Mouse (Mus musculus) right cerebral cortex, adult 18-20 months (tissue): ENCODE results near the gene Pum3.

Experiments used
- DNase-seq: peaks from one replicate; pipeline ENCODE4 v3.0.0; 2022; ENCODE audit warnings: mixed read lengths

Pum3 gene

DNA sequence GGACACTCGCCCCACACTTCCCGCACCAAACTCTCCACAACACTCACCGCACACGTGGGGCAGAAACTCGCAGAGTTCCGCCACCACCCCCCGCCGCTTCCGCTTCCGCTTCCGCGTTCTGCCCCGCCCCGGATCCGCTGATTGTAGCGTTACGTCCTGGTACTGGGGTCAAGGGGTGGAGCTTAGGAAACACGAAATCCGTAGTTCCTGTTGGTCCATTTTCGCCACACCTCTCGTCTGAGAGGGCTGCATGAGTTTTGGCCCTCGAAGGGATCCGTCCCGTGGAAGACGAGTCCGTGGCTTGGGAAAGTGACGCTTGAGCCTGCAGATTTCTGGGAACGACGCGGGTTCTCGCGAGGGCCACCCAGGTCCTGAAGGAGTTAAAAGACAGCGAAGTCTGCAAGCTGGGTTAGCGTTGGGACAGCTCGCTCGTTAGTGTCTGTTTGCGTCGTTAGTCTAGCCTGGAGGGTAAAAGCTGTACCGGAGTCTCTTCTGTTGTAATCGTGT lies at the start of gene Pum3:
Gene Pum3, minus strand, starts transcription at position 81 of the 507 bp plus-strand sequence.
- DNase-seq, result peak; percentile 99

DNA sequence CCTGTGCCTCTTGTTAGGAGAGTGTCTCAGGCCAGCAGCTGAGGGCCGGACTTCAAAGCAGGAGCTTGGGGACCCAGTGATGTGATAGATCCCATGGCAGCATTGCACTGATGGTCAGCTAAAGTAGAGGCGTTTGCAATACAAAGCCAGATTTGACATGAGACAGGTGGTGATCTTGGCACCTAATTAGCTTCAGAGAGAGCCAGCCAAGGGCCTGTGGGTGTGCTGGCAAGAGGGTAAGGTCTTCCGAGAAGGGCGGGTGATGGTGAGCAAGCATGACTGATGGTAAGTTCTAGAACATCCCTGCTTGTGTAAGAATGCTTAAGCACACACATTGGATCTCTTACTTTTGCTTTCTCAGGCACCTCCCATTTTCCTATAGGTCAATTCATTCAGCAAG lies 37.1 kb upstream of the Pum3 start:
- no peak for DNase-seq

- peak; percentile 12 for DNase-seq
These were observed 33.0 kb upstream of the Pum3 start for GRCm38 (mm10) chr19:27462656-27463055.

- DNase-seq, result peak; percentile 48
These were observed 20.8 kb upstream of the Pum3 start for GRCm38 (mm10) chr19:27450458-27450857.

GRCm38 (mm10) chr19:27447515-27447914 lies 17.9 kb upstream of the Pum3 start:
- DNase-seq, result no peak

DNA sequence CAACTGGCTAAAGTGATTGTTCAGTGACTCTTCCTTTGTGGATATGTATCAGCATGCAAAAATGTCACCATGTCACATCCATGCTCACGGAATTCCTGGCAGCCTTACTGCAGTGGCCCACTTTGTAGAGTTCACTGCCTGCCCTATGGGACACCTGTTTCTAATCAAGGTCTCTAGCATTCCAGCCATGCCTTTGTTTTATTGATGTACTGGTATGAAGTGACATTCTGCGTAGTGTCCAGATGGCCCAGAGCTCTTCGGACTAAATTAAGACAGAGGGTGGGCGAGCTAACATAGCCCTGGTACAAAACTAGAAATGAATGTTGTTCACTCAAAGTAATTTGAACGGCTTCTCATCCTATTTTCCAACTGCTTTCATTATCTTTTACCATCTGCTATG lies 11.5 kb upstream of the Pum3 start:
- DNase-seq, result no peak

- DNase-seq, result no peak
These were observed 8.5 kb upstream of the Pum3 start for GRCm38 (mm10) chr19:27437982-27438652.

DNA sequence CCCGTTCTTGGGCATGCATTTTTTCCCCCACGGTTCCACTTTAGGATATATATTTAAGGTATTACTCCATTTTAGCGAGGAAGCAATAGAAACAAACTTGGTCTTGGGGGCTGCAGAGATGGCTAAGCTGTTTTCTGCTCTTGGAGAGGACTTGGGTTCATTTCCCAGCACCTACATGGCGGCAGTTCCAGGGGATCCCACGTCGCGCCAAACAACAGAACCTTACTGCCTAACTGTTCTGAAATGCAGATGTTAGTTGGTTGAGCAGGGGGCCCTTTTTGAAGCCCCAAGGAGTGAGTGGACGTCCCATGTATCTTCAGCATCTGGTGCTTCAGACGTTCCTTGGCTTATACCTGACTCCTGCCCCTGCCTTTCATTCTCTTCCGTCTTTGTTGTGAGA lies 781 bp upstream of the Pum3 start:
- DNase-seq, result no peak

DNA sequence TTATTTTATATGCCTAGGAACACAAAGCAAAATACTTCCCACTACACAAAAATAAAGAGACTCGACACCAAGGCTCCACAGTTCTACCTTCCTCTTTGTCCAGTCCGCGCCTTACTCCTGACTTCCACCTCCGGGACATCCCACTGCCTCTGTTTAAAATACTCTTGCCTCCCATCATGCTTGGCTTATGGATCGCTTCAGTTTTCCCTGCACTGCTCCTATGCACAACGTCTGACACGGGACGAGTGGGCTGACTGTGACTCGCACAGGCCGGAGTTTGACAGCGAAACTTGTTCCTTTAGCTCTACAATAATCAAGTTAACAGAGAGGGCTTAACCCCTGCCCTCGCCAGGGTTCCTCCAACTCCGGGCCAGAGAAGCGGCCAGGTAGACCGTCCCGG lies 344 bp downstream of the Pum3 start:
- no peak for DNase-seq

- DNase-seq, result no peak
These were observed 1.8 kb downstream of the Pum3 start for GRCm38 (mm10) chr19:27427865-27428264.

DNA sequence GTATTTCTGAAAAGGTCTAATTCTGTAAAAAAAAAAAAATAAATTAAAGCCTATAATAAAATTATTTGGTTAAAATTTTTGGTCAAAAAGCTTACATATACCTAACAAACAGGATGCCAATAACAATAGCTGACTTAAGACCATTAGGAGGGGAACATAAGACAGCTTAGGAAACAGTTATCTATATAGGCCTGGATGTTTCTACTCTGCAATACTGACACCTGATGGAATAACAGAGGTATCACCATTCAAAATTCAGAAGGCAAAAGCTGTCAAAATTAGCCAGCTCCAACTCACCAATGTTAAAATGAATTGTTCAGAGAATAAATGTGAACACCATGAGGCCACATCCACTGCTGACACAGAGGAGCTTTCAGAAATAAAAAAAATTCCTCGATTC lies 3.2 kb downstream of the Pum3 start:
- no peak for DNase-seq

GRCm38 (mm10) chr19:27425656-27426055 lies 4.0 kb downstream of the Pum3 start:
- peak; percentile 49 for DNase-seq

DNA sequence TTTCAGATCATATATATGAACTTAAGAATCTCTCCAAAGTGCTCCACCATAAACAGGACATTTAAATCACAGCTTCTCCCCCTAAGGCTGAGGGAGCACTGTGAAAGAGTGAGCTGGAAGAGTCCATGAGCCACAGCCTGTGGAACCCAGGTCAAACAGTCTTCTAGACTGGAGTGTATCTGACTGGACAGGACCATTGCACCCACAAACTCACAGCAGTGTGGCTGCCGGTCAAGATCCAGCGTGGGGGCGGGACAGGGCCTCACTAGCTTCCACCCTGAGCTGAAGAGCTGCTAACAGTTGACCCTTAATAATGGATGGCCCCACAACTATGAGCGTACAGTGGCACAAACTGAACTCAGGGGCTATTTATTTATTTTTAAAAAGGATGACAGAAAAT lies 12.2 kb downstream of the Pum3 start:
- DNase-seq, result no peak

- peak; percentile 31 for DNase-seq
These were observed 13.1 kb downstream of the Pum3 start for GRCm38 (mm10) chr19:27416569-27416968.

DNA sequence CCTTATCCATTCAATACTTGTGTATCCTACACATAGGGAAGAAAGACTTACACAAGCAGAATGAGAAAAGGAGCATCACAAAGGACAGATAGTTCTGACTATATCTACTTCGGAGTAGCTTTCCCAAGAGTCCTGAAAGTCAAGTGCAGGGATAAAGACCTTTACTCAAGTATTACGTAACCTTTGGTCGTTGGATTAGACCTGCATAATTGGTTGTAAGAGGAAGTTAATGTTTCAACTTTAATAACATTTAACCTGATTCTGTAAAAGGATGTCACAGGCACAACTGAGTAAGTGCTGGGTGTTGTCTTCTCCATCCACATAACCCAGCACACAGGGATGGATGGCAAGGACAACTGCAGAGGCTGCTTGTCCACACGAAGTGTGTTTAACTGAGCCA lies 18.3 kb downstream of the Pum3 start:
- DNase-seq, result no peak

GRCm38 (mm10) chr19:27410751-27411150 lies 18.9 kb downstream of the Pum3 start:
- no peak for DNase-seq

DNA sequence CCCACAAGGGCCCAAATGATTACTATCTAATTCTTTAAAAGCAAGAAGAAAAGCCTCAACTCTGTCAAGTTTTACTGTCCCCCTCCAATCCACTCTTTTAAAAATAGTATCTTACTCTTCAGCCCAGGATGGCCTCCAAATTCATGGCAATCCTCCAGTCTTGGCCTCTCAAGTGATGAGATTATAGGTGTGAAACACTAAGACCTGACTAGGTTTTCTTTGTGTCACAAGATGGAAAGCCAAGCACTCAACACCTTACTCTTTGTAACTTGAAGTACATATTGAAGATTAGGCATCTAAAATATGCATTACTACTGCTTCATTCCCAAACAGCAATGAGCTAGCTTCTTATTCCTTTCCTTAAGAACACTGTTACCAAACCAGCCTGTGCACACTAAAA lies 19.8 kb downstream of the Pum3 start:
- DNase-seq, result no peak

GRCm38 (mm10) chr19:27409196-27409595 lies 20.4 kb downstream of the Pum3 start:
- no peak for DNase-seq

DNA sequence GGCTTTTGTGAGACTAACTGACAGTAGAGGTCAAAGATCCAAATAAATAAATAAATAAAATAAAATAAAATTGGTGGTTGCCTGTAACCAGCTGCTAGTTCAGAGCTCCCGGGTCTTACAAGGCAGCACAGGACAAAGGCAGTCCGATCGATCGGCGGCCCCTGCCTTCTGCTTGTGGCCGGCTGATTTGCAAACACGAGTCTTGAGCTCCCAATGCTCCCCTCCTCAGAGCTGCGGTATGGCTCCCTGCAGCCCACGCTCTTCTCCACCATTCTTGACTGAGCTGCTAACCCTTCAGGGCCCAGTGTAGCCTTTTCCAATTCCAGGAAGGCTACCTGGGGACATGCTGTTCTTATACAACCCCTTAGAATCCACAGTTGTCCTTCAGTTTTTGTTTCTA lies 31.8 kb downstream of the Pum3 start:
- DNase-seq, result no peak

GRCm38 (mm10) chr19:27397223-27397622 lies 32.4 kb downstream of the Pum3 start:
- no peak for DNase-seq

GRCm38 (mm10) chr19:27396719-27397118 lies 32.9 kb downstream of the Pum3 start:
- no peak for DNase-seq

DNA sequence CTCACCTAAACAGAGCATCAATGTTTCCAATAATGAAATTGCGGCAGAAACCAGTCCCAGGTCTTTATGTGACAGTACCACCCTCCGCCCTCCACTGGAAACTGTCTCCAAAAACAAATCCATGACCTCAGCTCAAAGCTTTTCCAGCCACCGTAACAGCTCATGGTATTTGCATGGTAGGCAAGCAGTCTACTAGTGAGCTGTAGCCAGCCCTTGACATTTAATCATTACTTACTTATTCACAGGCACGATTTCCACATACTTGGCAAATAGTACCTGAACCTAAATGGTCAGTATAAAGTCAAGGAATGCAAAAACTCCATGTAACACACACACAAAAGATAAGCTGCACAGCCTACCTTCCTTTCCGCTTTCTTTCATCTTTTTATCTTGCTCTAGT lies 33.7 kb downstream of the Pum3 start:
- no peak for DNase-seq

GRCm38 (mm10) chr19:27395481-27395880 lies 34.1 kb downstream of the Pum3 start:
- DNase-seq, result no peak

- DNase-seq, result no peak
These were observed 35.2 kb downstream of the Pum3 start for GRCm38 (mm10) chr19:27394341-27394990.

DNA sequence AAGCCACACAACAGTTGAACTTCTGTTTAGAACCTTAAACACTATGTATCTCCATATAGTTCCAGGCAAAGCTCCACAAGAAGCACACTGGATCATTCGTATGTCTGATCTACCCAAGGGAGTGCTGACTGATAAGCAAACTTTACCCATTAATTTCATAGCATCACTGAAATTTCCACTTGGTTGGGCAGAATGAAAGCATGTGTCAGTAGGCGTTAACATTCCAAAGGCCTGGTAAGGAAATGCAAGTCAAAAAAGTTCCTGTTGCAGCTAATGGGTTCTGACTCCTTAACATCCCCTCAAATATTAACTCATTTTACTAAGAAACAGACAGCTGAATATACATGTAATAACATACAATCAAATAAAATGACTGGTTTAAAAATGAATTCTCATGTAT lies 37.2 kb downstream of the Pum3 start:
- DNase-seq, result no peak
